Mouse (Mus musculus) R1 (cell line): ENCODE measurements around the gene Ranbp3l.

ENCODE experiments used
- DNase-seq: peaks from one replicate; pipeline ENCODE4 v3.0.0-alpha.2; 2018; ENCODE audit warnings: low read depth, low spot score

Ranbp3l gene

DNA sequence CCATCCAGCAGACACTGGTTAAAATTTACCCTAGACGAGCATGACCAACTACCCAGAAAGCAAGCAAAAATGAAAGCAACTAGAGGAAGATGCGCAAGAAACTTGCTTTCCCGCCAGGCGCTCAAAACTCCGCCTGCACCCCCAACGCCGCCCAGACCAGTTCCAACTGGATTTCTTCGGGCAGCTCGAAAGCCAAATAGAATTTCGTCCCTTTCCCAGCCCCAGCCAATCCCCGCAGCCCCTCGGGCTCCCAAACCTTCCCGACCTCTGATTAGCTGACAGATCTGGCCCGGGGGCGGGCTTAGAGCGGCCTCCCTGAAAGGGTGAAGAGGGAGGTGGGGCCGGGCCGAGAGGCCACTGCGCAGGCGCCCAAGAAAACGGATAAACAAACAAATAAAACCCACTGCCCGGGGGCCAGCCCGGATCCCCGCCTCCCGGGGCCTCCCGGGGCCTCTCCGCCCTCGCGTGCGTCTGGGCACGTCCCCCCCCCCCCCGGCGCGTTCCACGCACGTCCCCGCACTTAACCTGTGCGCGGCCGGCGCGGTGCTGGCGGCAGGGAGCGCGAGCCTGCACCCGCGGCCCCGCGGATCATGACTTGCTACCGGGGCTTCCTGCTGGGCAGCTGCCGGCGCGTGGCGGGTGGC, 103.3 kb downstream of the Ranbp3l start, which contains the start of gene Nadk2:
Gene Nadk2 (plus strand): TSS at position 349 of the 644 bp plus-strand sequence.
- DNase-seq: peak; percentile 99

DNA sequence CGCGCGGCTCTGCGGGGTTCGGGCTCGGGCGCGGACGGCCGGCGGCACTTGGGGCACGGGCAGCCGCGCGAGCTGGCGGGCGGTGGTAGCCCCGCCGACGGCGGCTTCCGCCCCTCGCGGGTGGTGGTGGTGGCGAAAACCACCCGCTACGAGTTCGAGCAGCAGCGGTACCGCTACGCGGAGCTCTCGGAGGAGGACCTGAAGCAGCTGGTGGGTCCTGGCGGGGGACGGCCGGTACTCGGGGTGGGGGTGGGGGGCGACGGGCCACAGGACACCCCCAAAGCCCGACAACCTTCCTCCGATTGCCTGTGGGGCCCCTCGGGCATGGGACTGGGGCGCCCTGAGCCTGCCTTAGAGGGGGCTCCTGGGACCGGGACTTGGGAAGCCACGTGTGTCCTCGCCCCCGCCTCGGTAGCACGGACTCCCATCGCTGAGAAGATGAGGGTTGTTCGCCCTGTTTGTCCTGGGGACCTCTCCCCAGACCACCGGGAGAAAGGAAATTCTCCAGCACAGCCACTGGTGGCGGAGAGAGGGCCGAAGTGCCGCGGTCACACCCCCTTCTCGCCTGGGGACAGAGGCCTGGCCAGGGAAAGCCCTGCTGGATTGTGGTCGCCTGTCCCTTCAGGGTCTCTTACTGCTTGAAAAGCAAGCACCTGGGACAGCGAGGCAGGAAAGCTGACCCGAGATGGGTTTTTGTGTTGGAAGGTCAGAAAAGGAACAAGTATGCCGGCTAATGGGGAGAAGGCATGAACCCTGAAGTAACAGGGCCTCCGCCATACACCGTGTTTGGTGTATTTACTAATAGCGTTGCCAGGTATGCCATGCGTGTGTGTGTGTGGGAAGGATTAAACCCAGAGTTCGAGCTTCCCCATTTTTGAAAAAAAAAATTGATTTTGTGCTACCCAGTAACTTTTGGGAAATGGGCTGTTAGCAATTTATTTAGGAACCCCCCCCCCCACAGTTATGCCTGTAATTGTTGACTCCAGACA, 104.1 kb downstream of the Ranbp3l start:
- DNase-seq: peak; percentile 59

DNA sequence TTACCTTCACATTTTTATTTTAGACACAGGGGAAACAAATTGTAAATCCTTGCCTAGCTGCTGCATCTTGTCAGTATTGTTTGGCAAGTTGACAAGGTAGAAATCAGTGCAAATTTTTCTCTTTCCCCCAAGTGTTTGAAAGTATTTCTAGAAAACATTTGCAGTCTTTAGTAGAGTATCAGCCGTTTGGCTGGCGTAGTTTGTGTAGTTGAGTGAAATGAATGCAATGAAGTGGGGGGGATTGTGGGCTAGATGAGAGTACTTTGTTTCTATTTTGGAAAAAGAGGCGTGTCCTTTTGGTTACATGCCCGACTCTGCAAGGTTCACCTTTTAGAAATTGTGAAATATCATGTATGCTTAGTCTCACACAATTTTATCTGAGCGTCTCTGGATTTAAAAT, 104.9 kb downstream of the Ranbp3l start:
- DNase-seq: no peak

DNA sequence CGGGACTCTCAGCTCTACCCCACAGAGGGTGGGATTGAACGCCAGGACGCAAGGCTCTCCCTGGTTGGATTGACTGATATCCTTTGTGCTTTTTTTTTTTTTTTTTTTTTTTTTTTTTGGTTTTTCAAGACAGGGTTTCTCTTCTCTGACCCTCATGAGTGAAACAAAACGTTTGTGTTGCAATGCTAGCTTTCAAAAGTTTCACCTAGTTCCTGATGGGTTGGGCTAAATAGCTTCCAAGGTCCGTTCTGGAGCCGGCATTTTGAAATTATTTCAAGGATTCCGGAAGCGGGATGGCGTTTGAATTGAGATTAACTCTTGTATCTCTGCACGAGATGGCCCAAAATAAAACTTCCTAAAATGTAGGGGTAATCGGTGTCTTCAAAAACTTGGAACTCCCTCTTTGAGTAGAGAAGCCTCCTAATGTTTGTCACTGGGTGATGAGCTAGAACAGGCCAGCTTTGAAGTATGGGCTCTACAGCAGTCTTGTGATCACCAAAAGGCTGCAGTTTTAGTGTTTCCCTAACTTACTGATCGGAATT, 105.4 kb downstream of the Ranbp3l start:
- DNase-seq: no peak

DNA sequence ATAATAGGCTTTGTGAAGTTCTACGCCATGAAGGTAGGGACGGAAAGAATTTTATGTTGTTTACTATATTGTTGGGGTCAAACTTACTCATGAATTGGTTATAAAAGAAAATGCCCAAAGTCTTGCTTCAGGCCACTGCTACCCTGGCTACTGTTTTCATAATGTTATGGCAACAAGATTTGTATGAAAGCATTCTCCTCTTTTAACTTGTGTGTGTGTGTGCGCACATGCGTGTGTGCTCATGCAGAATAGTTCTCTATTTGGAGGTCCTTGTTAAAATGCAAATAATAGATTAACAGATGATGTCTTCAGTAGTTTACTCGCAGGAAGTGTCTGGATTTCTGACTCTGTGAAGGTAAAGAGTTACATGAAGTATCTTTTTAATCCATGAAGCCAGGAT, 105.9 kb downstream of the Ranbp3l start:
- DNase-seq: no peak

DNA sequence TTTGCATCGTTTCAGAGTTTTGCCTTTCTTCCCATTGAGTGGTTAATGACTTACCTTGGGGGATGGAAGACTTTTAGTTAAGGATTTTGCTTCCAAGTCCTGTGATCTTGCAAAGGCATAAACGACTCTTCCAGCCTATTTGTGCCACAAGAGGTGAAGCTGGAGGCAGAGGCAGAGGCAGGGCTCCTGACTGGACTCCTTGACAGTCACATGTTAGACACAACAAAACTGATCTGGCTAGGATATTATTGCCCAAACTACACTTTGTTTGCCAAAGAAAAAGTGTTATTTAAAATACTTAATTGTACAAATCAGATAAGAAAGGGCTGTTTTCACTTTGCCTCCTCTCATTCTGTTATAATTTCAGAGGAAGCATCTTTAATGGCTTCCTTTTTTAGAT, 106.4 kb downstream of the Ranbp3l start:
- no peak for DNase-seq

DNA sequence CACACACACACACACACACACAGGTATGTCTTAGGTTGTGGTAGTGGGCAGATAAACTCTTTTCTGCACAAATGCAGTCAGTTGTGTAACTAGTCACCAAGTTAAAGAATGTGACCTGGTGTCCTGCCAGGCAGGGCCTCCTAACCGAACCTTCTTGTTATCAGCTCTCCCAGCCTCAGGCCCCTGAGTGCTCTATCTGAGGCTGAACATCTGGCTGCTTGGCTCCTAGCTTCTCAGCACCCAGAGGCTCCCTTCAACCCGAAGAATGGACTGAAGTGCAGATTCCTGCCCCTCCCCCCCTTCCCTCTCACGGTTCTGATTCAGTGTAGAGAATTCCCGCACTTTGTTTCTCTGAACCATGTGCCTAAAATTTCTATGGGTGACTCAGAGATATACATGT, 106.9 kb downstream of the Ranbp3l start:
- DNase-seq: no peak

DNA sequence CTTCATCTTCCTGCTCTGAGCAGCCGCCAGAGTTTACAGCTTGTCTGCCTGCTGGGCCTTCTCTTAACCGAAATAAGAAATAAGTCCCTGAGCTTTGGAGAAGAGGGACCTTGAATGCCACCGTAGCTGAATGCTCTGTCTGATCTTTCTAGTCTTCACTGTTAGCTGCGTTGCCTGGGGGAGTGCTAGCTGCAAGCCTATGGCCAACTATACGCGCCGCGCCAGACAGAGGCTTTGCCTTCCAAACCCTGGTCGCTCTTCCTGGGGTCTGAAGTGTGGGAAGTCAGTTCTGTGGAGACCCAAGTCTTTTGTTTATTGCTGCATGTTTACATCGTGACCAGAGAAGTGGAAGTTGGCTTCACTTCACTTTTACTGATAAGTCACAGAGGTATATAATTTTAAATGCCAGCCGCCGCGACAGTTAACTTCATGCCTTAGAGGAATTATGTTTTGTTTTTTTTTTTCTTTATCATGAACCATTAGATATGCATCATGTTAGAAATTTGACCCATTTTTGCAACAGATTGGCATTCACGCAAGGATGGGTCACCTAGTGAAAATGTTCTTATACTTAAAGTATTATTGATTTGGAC, 108.0 kb downstream of the Ranbp3l start:
- DNase-seq: no peak

DNA sequence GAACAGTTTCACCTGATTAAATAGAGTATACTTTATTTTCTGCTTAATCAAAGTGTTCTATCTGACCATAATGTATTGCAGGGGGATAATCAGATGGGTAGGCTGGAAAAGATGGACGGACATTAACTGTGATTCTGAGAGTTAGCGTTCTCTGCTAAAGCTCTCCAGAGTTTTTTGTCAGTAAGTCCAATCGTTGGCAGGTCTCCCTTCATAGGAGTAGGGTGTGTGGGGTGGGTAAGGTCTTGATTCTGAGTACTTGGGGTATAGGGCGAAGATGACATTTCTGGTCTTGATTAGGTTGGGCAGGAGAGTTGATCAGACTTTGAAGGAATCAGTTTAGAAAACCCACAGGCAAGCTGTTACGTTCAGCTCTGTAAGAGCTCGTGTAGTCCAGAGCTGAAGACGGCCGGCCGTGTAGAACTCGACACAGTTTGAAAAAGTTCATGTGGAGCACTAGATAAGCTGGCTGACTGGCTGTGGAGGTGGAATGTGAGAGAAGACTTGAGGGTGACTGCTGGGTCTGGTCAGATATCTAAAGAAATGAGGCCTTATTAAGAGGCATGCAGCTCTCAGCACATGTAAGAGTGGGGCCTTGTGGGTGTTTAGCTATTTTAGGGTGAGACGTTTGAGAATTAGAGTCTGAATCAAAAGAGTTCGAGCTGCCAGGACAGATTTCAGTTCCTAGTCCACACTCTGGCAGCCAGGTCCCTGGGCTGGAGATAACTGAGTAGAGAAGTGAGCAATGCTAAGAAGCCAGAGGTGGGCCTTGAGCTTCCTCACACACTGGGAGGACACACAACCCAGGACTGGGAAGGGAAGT, 110.9 kb downstream of the Ranbp3l start:
- no peak for DNase-seq

DNA sequence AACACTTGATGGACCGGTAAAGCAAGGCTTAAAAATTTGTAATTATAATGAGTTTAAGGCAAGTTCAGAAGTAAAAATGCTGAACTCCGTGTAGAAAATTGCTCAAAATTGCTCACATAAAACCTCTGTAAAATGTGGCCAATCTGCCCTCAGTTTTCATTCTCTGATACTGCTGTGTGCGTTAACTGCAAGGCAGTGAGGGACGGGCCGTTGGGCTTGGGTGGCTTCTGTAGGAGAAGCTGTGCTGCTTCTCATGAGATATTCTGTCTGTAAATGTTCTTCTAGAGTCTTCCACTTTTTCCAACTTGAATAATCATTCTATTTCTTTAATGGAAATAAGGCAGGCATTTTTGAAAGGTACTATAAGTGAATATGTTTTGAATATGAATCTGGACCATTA, 111.9 kb downstream of the Ranbp3l start:
- DNase-seq: no peak

DNA sequence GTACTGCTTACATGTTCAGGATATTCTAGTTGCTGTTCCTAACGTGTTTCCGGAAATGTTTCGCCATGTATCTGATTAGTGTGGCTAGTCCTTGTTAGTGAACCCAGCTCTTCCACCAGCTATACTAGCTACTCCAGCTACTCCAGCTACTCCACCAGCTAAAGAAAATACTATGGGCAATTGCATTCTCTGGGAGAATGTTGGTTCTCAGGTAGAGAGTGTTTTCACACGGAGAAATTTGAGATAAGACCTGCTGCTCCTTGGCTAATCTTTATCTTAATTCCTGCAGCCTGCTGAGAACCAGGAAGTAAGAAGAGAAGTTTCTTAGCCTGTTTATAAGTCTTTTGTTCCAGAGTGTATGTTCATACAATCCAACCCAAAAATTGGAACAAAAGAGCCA, 112.5 kb downstream of the Ranbp3l start:
- DNase-seq: no peak

DNA sequence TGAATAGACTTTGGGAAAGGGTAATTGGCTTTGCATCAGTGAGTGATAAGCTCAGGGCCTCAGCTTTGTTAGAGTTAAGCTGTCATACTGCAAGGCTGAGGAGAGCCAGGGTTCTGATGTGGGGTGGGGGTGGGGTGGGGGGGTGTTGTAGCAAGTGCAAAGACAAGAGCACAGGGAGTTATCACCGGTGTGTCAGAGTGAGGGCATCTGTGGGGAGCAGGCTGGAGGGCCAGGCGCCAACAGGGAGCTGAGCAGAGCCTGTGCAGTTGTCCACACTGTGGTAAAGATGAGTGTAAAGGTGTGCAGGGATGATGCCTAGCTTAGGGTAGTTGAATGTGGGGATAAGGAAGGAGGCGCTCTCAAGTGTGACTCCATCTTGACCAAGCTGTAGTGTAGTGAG, 113.5 kb downstream of the Ranbp3l start:
- no peak for DNase-seq

DNA sequence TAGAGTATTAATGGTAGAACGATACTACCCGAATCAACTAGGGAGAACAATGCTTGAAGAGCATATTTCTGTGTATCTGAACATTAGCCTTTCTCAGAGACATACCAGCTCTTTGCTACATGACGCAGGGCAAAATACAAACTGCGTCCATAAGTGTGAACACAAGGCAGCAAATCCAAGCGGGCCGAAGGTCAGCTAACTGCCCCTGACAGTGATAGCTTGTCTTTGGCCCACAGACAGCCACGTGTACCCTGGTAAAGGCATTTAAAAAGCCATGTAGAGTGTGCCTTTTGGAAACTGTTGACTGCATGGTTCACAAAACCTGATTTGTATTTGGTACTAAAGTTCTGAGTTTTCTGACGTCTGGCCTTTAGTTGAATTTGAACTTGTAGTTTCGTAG, 115.0 kb downstream of the Ranbp3l start:
- no peak for DNase-seq

DNA sequence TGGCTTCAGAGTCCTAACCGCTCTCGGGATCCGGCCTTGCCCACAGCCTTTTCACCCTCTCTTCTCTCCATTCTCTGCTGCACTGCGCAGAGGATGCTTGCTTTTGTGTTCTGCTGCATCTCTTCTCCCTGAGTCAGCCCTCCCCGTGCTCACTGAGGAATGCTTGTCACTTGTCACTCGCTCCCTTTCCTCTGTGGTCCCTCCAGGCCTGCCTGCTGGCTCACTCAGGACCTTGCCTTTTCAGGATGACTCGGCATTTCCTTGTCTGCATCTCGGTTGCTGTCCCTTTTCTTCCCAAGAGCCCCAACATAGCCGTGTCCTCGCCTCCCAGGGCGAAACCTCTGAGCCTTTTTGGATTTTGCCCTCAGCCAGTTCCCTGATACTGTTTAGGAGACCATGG, 119.1 kb downstream of the Ranbp3l start:
- DNase-seq: peak; percentile 72

DNA sequence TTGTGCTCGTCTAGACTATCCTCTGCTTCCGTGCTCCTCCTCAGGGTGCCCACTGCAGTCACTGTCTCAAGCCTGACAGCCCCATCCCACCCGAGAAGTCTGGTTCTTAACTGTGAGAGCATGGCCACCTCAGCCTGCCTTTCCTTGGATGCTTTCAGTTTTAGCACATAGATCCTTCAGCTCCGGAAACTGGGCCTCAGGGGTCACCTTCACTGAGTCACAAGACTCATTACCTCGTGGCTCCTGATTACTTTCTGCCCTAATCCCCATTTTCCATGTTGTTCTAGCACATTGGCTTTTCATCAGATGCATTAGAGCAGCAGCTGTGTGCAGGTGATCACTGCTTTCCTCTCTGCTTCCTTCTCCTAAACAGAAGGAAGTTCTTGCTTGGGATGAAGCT, 119.7 kb downstream of the Ranbp3l start:
- DNase-seq: peak; percentile 76

DNA sequence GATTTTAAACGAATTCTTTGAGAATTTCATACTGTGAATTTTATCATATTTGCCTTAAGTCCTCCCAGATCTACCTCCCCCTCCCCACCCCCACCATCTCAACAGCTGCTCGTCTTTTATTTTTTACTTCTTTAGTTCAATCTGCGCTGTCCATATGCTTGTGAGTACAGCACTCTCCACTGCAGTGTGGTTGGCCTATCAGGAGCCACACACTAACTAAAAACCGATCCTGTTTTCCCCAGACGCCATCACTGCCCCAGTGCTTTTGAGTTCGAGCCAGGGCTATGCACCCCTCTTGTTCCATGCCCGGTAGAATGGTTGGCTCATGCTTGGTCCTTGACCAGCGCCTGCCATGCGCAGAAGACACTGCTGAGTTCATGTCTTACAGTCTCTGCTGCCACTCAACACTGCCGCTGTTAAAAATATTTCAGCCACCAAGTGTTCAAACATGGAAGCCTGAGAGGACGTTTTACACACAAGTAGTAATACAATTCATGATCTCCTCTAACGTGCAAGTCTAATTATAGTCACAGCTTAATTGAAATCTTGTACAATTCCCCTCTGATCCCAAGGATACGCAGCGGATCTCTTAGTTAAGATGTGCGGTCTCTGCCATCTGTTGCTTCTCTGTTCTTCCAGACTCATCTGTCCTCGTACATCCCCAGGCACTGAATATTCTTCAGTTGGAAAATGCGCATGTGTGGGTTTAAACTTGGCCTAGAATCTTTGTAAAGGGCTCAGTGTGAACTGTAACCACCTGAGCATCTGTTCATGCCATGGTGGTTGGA, 120.3 kb downstream of the Ranbp3l start:
- peak; percentile 30 for DNase-seq

DNA sequence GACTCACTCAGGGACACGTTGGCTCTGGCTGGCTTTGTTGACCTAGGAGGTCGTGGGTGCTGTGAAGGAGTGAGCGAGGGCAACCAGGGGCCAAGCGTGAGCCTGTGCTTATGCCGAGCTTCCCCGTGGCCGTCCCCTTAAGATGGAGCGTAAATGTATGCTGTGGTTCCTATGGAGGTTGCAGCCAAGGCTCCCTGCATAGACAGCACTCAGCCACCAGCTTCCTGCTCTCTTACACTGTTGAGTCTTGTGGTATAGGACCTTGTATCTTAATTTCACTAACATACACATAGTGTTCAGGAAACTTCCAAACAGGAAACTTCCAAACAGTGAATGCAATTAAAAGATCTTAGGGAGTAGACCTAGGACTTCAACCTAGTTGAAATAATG, 120.9 kb downstream of the Ranbp3l start:
- DNase-seq: no peak

DNA sequence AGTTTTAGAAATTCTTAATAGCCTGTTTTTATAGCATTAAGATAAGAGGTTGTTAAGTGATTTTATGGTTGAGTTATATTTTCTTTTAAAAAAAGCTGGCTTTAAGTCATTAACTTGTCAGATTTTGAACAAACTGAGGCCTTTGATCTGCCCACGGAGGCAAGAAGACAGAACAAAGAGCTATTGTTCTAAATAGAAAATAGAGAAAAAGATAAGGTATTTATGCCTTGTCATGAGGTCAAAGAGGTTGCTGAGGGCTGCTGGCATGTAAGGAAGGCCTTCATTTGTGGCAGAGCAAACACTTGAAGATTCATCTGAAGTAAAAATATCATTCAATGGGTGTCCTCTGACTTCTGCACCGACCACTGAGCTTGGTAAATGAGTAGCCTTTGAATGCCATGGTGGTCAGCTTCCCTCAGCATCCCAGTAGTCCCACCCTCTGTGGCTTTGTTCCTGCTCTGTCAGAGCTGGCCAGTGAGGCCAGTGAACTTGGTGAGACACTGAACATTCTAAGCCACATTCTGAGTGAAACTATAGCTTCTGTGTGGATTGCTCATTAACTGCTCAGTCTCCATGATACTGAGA, 121.5 kb downstream of the Ranbp3l start:
- DNase-seq: no peak

DNA sequence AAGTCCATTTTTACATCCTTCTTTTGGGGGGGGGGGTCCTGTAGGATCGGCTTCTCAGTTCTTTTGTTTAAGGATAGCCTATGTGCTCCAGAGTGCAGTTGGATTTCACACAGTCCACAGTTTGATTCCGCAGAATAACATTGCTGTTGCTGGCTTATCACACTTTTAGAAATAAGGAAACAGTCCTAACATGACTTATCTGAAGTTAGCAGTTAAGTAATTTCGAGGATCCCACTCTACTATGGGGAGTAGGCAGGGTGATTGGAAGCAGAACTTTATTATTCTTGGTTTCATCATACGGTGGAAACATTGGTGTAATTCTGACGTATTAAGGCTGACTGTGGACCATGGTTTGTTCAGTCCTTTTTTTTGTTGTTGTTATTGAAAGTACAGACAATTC, 122.9 kb downstream of the Ranbp3l start:
- DNase-seq: no peak
